Mouse (Mus musculus) bone marrow macrophage, adult 2 months (primary cell): ENCODE data around the gene Plekho2. TPM values are rescaled to one million over a fixed set of nuclear protein-coding genes. Genes with fewer than 3 reads are reported as not detected.

Source experiments
- H3K27ac ChIP-seq: 2 replicates; pipeline ENCODE4 v1.5.1; 2012; ENCODE audit warnings: low read depth, low read length; ENCODE audit not compliant: insufficient read depth
- H3K4me1 ChIP-seq: 2 replicates; pipeline ENCODE4 v1.6.1; 2012; ENCODE audit warnings: low read length; ENCODE audit not compliant: control insufficient read depth, insufficient read depth
- H3K4me3 ChIP-seq: 2 replicates; pipeline ENCODE4 v1.5.1; 2012; ENCODE audit warnings: mild to moderate bottlenecking, low read length, moderate library complexity; ENCODE audit not compliant: insufficient read depth
- CTCF ChIP-seq: IDR thresholded peaks from 2 replicates; pipeline ENCODE4 v1.5.1; 2012; ENCODE audit warnings: low read depth, mild to moderate bottlenecking, low read length, moderate library complexity
- POLR2A ChIP-seq: IDR thresholded peaks from 2 replicates; pipeline ENCODE4 v1.6.1; 2012; ENCODE audit warnings: mild to moderate bottlenecking, low read depth, low read length, borderline replicate concordance
- polyA plus RNA-seq: library from polyadenylated mRNA; stranded (reverse); fragments of >200 nt; gene quantifications from 2 replicates; pipeline ENCODE4 v1.2.4, GENCODE M21; 2012; ENCODE audit not compliant: missing spikeins, insufficient read depth, insufficient read length

Plekho2 gene
- polyA plus RNA-seq, 1 experiment: 213 TPM

DNA sequence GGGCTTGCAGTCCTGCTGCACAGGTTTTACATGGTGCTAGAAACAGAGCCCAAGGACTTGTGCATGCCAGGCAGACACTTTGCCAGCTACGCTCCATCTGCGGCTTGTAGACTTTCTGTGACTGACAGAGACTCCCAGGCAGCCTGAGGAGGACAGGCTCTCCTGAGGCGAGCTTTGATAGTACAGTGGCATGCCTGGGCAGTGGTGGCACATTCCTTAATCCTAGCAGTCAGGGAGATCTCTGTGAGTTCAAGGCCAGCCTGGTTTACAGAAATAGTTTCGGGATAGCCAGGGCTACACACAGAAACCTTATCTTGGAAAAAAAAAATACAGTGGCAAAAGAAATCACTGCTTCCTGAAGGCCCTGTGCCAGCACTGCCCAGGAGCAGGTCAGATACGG, 32.7 kb downstream of the Plekho2 start:
- peak overlapping the region; percentile 96 for H3K27ac ChIP-seq
- TF ChIP-seq CTCF (no peak), POLR2A (no peak)
- H3K4me1 ChIP-seq: peaks cover 90% of the 10 kb centered on the region
- H3K4me3 ChIP-seq: no peak overlapping the region

DNA sequence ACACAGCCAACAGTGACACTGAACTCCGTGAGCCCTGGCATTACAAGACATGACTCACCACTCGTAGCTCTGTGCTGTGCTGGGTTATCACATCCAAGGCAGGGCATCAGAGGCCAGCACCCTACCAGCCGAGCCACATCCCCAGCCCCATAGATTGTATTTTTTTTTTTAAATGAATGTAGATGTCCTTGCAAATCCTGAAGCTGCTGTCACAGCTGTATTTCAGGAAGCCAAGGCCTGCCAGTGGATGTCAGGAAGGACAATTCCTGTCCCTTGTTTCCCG, 33.5 kb downstream of the Plekho2 start:
- H3K4me1 ChIP-seq: peaks cover 87% of the 10 kb centered on the region
- TF ChIP-seq CTCF (no peak), POLR2A (no peak)
- no peak overlapping the region for H3K4me3 ChIP-seq
- peak overlapping the region; percentile 96 for H3K27ac ChIP-seq

DNA sequence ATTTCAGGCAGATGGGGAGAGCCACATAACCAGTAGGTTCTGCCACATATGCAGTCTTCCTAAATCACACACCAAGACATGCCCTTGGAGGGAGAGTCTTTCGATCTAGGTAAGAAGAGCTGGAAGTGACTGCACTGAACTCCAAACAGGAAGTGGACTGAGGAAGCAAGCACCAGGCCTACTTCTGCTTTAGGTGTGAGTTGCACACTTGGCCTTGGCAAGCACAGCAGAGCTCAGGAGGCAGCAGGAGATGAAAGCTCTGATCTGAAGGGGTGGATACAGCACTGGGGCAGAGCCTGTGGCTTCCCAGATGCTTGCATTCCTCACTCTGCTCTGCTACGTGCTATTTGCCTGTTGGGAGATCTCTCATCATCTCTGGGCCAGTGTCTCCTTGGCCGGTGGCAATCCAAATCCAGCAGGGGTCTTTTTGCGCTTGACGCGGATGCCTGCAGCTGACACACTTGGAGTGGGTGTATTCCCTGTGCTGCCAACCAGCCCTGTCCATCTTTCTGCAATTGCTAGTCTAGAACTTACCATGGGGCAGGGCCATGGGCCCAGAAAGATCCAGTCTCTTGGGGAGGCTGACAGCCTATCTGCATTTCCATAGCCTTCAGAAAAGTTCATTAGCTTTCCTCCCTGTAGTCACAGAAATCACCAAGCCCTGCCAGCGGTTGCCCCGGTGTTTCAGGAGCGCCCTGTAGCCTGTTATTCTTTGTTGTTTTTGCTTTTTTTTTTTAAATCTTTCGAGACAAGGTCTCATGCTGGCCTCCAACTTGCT, 34.0 kb downstream of the Plekho2 start:
- no peak overlapping the region for H3K4me3 ChIP-seq
- H3K4me1 ChIP-seq: peaks cover 87% of the 10 kb centered on the region
- peak overlapping the region; percentile 96 for H3K27ac ChIP-seq
- TF ChIP-seq POLR2A (no peak), CTCF (no peak)

DNA sequence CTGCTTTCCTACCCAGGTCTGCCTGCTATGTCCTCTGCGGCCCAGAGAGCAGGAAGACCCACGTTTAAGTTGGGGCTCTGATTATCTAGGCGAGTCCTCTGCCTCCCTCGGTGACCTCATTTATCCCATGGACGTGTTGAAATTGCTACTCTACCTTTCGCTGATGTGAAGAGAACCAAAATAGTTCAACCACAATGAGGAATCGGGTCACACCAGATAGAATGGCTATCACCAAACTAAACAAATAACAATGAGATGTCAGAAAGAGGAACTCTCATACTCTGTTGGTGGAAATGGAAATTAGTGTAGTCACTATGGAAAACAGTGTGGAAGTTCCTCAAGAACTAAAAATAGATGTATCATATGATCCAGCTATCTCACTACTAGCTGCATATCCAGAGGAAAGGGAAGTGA, 37.7 kb downstream of the Plekho2 start:
- peak overlapping the region; percentile 45 for H3K4me3 ChIP-seq
- H3K27ac ChIP-seq: peak overlapping the region; percentile 100
- peaks cover 85% of the 10 kb centered on the region for H3K4me1 ChIP-seq
- TF ChIP-seq CTCF (no peak), POLR2A (no peak)

DNA sequence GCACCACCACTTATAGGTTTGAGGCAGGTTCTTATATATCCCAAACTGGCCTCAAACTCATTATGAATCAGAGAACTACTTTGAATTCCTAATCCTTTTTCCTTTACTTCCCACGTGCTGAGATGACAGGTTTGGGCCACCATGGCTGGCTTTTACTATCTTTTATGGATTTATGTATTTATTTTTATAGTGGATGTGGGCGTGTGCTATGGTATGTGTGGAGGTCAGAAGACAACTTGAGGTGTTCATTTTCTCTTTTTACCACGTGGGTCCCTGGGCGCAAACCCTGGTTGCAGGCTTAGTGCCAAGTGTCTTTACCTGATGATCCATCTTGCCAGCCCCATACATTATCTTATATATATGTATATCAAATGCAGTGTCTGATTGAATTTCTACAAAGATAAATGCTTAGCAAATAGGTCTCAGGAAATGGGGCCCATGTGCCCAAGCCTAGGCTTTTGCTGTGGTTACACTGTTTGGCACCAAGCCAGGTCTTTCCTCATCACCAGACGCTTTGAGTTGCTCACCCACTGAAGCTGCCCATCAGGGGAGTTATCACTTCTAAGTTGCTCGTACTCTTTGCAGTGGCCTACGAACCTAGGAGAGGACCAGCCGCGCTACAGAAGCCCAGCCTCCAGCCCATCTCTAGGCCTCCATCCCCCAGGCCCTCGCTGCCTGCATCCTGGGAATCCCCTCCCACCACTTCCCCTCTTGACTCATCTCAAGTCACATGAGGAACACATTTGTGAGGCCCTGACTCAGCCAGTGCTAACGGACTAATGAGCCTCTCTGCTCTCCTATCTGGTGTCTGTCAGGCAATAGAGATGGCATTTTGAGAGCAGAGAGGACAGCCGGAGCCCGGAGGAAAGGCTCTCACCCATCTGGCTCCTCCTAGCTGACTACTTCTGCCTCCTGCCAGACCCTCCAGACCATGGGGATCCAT, 38.4 kb downstream of the Plekho2 start:
- no peak for TF ChIP-seq POLR2A
- no peak for TF ChIP-seq CTCF
- peaks cover 85% of the 10 kb centered on the region for H3K4me1 ChIP-seq

DNA sequence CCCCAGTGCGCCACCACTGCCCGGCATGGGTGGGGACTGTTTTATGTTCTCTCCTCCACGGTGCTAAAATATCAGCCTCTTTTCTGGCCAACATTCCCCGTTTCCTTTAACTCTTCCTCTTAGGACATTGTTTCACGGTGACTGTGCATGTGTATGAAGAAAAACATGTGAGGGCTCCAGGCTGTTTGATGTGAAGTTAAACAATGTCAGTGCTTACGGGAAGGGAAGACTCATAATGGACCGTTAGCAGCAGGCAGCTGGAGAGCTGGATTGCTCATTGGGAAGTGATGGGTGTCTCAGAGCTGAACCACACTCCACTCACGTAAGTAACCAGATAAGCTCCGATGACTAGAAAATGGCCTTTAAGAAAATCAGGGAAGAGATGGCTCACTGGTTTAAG, 40.1 kb downstream of the Plekho2 start:
- peaks cover 78% of the 10 kb centered on the region for H3K4me1 ChIP-seq
- no peak for TF ChIP-seq CTCF
- TF ChIP-seq POLR2A: no peak
- H3K27ac ChIP-seq: peak overlapping the region; percentile 100
- no peak overlapping the region for H3K4me3 ChIP-seq

More for the DNA sequence above, 38.4 kb downstream of the Plekho2 start:
- peak overlapping the region; percentile 100 for H3K27ac ChIP-seq
- peak overlapping the region; percentile 45 for H3K4me3 ChIP-seq

DNA sequence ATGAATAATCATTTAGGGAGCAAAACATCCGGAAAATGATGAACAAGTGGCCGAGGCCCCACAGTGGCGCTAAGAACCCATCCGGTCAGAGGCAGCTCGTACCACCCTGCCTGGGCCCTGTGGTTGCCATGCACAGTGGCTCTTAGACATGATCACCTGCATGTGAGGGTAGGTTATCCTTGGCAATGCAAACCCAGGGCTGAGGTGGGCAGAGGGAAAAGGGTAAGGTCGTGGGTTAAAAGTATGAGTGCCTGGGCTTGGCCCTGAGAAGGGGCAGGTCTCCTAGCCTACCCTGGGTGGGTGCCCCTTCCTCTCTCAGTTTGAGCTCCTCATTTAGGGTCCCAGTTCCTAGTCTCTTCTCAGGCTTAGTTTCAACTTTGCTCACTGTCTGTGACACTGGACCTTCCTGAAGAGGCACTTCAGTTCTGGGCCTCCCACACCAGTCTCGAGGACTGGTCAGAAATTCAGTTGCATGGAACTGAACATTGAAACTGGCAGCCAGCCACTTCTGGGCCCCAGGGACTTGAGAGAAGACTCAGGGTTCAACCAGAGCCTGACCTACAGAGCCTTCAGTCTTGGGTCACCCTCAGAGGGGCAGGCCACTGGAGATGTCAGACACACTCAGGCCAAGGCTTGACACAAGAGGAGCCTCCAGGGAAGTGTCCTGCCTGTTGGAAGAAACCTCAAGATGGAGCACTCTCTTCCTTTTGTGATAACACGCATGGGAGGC, 41.8 kb downstream of the Plekho2 start:
- Histone ChIP-seq H3K4me1 (peaks cover 81% of the 10 kb centered on the region), H3K27ac (peak overlapping the region; percentile 72), H3K4me3 (no peak overlapping the region)
- TF ChIP-seq POLR2A (no peak), CTCF (no peak)

DNA sequence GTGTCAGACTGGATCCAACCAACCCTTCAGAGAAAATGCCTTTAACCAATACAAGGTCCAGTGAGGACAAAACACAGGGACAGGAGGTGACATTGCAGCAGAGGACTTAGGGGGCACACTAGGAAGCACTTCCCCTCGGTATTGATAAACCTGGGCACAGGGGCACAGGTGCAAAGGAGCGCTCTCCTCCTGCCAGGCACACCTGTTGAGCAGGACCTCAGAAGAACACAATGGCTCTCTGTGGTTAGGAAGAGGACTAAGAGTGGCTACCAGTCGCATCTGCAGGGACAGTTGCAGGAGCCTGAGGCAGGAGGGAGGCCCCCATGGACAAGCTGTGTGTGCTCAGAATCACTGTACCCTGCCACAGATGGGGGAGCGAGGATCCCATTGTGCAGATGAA, 43.3 kb downstream of the Plekho2 start:
- H3K4me3 ChIP-seq: no peak overlapping the region
- peaks cover 86% of the 10 kb centered on the region for H3K4me1 ChIP-seq
- TF ChIP-seq CTCF: no peak
- TF ChIP-seq POLR2A: no peak
- peak overlapping the region; percentile 98 for H3K27ac ChIP-seq

DNA sequence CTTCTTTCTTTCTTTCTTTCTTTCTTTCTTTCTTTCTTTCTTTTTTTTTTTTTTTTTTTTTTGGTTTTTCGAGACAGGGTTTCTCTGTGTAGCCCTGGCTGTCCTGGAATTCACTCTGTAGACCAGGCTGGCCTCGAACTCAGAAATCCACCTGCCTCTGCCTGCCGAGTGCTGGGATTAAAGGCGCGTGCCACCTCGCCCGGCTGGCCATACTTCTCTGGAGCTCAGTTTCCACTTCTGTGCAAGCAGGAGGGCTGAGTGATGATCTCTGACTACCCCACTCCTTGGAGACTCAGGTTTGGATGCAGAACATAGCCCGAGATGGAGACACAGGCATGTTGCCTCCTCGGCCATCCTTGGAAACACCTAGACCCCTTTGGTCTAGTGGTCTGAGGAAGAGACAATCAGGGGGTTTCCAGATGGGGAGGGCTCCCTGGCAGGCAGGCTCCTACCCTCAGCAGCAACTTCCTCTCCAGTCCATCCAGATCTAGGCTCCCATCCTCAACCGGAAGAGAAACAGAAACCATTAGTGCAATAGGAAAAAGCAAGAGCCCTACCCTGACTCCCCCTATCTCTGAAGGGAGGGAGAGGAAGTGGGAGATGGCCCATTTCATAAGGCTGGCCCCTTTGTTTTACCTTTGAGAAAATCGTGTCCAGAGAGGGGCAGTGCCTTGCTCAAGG, 43.9 kb downstream of the Plekho2 start:
- H3K27ac ChIP-seq: peak overlapping the region; percentile 98
- peak overlapping the region; percentile 33 for H3K4me3 ChIP-seq
- TF ChIP-seq CTCF (no peak), POLR2A (0 out of 2 replicates have a peak, but pooled peaks have one; percentile 11)
- peaks cover 86% of the 10 kb centered on the region for H3K4me1 ChIP-seq
